Mouse (Mus musculus) erythroblast, embryonic 14.5 days (primary cell): Measurements from ENCODE around the gene Kcp. TPM values are rescaled to one million over a fixed set of nuclear protein-coding genes. Genes with fewer than 3 reads are reported as not detected.

ENCODE experiments used
- H3K27me3 ChIP-seq: 2 replicates; pipeline ENCODE4 v1.6.1; 2012; ENCODE audit warnings: inconsistent platforms; ENCODE audit not compliant: control insufficient read depth
- H3K36me3 ChIP-seq: 2 replicates; pipeline ENCODE4 v1.6.1; 2012; ENCODE audit warnings: mild to moderate bottlenecking, inconsistent platforms; ENCODE audit not compliant: control insufficient read depth
- H3K4me1 ChIP-seq: 2 replicates; pipeline ENCODE4 v1.6.1; 2012; ENCODE audit warnings: inconsistent platforms; ENCODE audit not compliant: control insufficient read depth
- H3K4me3 ChIP-seq: replicated peaks from 2 replicates; pipeline ENCODE3; 2012; ENCODE audit warnings: moderate library complexity, mild to moderate bottlenecking, inconsistent platforms
- H3K9me3 ChIP-seq: 2 replicates; pipeline ENCODE4 v1.6.1; 2012; ENCODE audit warnings: low read length, inconsistent platforms, mixed read lengths; ENCODE audit not compliant: control insufficient read depth
- GATA1 ChIP-seq: IDR thresholded peaks from 2 replicates; pipeline ENCODE4 v1.6.1; 2012; ENCODE audit warnings: low read length, inconsistent platforms, mixed read lengths
- TAL1 ChIP-seq: IDR thresholded peaks from 3 replicates; pipeline ENCODE4 v1.6.1; 2012; ENCODE audit warnings: low read length, inconsistent platforms, mixed read lengths
- polyA plus RNA-seq: library from polyadenylated mRNA; stranded (reverse); fragments of >175 nt; gene quantifications from 2 replicates; pipeline ENCODE4 v1.2.3, GENCODE M21; 2012

Gene Kcp
- polyA plus RNA-seq, 1 experiment = 0.01 TPM

DNA sequence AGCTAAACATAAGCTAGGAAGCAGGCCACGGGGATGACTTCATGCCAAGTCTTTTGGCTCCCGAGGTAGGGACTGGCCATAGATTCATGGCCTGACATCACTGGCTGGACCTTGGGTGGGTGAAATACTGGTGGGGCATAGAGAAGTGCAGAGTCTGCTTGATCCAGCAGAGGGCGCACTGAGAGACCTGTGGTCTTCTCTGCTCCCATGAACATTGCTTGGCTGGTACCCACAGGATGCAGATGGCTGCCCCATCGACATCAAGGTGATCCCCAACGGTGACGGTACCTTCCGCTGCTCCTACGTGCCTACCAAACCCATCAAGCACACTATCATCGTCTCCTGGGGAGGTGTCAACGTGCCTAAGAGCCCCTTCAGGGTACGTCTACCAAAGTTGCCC, 63.0 kb downstream of the Kcp start:
- no peaks in the 10 kb centered on the region for H3K27me3 ChIP-seq
- TF ChIP-seq TAL1 (no peak), GATA1 (no peak)

DNA sequence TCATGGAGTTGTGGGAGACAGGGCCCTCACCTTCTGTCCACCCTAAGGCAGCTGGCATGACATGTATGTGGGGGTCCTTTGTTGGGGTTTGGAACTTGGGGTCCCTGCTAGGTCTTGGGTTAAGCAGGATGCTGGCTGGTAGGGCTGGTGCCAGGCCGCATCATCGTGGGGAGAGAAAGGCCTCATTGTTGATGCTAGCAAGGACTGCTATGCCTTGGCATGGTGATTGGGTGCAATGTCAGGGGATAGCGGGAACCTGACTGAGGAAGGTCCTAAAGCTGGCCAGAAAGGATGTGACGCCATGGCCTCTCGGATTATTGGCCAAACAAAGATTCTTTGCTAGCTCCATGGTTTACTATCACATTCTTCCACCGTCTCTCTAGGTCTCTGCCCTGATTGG, 68.0 kb downstream of the Kcp start:
- H3K4me1 ChIP-seq = no peaks in the 10 kb centered on the region; the same call in 1 of the 2 replicates
- TF ChIP-seq TAL1 (no peak), GATA1 (no peak)
- H3K4me3 ChIP-seq = no peak overlapping the region
- H3K9me3 ChIP-seq = no peaks in the 10 kb centered on the region
- peaks cover 25% of the 10 kb centered on the region for H3K27me3 ChIP-seq
- H3K36me3 ChIP-seq = no peaks in the 10 kb centered on the region

More for the DNA sequence above, 63.0 kb downstream of the Kcp start:
- Histone ChIP-seq H3K9me3 (no peaks in the 10 kb centered on the region), H3K4me3 (no peak overlapping the region), H3K36me3 (no peaks in the 10 kb centered on the region), H3K4me1 (no peaks in the 10 kb centered on the region)

DNA sequence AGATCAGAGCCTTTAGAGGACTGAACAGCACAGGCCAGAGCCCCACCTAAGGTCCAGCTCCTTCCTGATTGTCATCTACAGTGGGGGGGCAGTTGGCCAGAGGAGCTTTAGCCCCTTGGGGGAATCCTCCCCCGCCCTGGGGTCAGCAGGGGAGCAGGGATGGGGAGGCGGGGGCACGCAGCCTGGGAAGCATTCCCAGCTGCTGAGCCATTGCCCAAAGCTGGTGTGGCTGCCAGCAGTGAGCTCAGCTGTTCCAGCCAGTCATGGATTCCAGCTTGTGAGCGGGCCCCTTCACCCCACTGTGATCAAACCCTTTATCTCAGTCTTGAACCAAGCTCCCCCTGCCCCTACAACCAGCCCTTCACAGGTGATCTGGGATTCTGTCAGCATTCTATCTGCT, 68.5 kb downstream of the Kcp start:
- Histone ChIP-seq H3K4me1 (no peaks in the 10 kb centered on the region; the same call in 1 of the 2 replicates), H3K9me3 (no peaks in the 10 kb centered on the region), H3K27me3 (peaks cover 30% of the 10 kb centered on the region), H3K4me3 (no peak overlapping the region), H3K36me3 (no peaks in the 10 kb centered on the region)
- TF ChIP-seq GATA1 (no peak), TAL1 (no peak)

DNA sequence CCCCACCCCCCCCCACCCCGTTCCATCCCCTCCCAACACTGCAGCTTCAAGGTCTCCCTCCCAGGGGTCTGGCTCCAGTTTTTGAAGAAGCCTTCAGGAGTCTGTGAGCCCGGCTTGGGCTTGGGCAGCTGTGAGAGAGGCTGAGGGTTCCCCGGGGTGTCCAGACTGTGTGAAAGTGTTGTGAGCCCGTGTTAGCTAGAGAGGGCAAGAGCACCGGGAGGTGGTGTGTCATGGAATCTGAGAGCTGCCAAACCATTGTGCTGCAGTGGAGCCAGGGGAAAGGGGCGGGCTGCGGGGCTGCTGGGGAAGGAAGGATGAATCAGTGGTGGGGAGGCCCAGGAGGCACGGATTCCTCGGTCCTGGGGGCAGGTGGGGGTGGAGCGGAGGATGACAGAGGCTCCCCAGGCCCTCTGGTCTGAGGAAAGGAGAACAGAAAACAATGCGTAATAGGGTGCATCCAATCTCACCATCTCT, 71.3 kb downstream of the Kcp start:
- Histone ChIP-seq H3K4me1 (no peaks in the 10 kb centered on the region; the same call in 1 of the 2 replicates), H3K9me3 (peaks cover 3% of the 10 kb centered on the region; the same call in 1 of the 2 replicates), H3K27me3 (peaks cover 58% of the 10 kb centered on the region), H3K36me3 (no peaks in the 10 kb centered on the region), H3K4me3 (no peak overlapping the region)
- no peak for TF ChIP-seq TAL1
- TF ChIP-seq GATA1 = no peak

DNA sequence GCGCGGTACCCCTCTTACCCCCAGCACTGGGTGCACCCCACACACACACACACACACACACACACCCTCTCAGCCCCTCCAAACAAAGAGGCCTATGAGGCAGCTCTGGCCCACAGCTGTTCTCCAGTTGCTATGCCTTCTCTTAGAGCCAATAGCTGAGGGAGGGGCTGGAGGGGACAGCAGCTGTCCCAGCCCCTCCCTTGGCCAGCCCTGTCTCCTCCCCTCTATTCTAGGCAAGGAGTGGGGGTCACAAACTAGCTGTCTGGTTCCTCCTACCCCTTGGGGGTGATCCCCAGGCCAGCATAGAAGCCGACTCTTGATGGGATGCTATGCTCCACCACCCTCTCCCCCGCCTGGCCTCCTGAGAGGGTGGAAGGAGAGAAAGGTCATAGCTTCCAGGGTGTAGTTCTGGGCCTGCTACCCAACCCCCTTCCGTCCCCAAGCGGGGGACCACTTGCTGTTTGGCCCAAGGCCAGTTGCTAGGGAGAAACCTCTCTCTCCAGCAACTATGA, 71.8 kb downstream of the Kcp start:
- Histone ChIP-seq H3K36me3 (no peaks in the 10 kb centered on the region), H3K27me3 (peaks cover 62% of the 10 kb centered on the region), H3K4me1 (no peaks in the 10 kb centered on the region; the same call in 1 of the 2 replicates), H3K9me3 (peaks cover 3% of the 10 kb centered on the region; the same call in 1 of the 2 replicates), H3K4me3 (no peak overlapping the region)
- no peak for TF ChIP-seq GATA1
- TF ChIP-seq TAL1 = no peak

DNA sequence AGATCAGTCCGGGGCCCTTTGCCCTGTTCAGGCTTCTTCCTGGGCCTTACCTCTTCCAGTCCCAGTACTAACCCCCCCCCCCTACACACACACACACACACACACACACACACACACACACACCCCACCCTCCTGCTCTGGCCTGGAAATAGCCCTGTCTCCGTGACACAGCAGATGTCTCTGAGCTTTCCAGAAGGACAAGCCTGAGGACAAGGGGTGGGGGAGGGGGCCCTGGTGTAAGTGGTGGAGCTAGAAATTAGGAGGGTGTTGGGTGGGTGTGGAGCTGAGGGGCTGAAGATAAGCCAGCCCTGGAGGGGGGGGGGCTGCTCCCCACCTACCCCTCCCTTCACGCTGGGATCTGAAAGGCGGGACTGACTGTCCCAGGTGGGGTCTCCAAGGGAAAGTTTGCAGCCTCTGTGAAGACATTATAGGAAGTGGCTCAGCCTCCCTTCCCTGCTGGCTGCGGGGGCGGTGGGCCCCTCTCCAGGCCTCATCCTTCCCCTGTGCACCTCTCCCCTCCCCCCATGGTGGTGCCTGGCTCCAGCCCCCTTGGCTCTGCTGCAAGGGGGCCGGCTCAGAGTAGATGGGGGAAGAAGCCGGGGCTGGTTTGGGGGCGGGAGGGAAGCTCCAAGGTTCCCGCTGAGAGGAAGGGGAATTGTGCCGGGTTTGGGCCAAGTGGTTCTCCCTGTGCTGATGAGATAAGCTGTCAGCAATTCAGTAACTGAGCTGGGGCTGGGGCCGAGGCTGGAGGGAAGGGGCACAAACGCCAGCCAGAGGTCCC, 72.7 kb downstream of the Kcp start:
- Histone ChIP-seq H3K36me3 (no peaks in the 10 kb centered on the region), H3K9me3 (peaks cover 3% of the 10 kb centered on the region; the same call in 1 of the 2 replicates), H3K27me3 (peaks cover 70% of the 10 kb centered on the region), H3K4me1 (no peaks in the 10 kb centered on the region; the same call in 1 of the 2 replicates), H3K4me3 (no peak overlapping the region)
- no peak for TF ChIP-seq TAL1
- no peak for TF ChIP-seq GATA1

DNA sequence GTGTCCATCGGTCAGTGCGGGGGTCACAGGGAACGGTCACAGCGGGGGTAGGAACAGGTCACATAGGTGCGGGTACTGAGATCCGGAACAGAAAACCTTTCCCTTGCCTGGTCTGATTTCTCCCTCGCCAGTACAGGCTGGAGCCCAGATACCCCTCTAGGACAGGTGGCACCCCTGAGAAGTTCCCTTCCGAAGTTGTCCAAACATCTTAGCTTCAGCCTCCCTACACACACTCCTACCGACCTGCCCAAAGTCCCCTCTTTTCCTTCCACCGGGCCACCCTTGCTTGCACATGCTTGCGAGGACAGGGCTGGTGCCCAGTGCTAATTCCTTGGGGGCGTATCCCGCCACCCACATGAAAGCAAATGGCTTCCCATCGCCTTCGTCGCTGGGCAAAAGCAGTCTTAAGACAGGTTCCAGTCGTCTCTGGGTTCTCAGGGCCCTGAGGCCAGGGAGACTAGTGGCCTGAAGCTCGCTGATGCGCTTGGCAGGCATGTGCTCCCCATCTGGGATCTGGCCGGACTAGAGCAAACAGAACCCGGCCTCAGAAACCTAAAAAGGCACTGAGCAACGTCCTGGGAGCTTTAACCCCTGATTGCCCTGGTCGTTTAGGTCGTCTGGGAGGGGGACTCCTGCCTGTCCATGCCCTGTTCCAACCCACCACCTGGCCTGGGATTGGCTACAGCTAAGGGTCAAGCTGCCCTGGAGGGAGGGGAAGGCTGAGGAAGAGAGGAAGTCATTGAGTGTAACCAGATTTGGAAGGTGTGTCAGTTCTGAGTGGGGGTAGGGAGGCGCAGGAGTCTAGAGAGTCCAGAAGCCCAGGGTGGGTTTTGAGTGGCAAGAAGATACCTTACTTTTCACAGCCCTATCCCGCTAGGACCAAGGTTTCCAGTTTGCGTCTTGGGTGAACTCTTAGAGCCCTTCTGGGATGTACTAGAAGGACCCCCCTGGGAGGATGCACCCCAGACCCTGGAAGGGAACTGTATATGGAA, 73.7 kb downstream of the Kcp start:
- H3K4me3 ChIP-seq = no peak overlapping the region
- TF ChIP-seq TAL1 = no peak
- no peak for TF ChIP-seq GATA1
- H3K4me1 ChIP-seq = no peaks in the 10 kb centered on the region; the same call in 1 of the 2 replicates
- H3K27me3 ChIP-seq = peaks cover 70% of the 10 kb centered on the region
- H3K36me3 ChIP-seq = no peaks in the 10 kb centered on the region
- peaks cover 3% of the 10 kb centered on the region; the same call in 1 of the 2 replicates for H3K9me3 ChIP-seq

DNA sequence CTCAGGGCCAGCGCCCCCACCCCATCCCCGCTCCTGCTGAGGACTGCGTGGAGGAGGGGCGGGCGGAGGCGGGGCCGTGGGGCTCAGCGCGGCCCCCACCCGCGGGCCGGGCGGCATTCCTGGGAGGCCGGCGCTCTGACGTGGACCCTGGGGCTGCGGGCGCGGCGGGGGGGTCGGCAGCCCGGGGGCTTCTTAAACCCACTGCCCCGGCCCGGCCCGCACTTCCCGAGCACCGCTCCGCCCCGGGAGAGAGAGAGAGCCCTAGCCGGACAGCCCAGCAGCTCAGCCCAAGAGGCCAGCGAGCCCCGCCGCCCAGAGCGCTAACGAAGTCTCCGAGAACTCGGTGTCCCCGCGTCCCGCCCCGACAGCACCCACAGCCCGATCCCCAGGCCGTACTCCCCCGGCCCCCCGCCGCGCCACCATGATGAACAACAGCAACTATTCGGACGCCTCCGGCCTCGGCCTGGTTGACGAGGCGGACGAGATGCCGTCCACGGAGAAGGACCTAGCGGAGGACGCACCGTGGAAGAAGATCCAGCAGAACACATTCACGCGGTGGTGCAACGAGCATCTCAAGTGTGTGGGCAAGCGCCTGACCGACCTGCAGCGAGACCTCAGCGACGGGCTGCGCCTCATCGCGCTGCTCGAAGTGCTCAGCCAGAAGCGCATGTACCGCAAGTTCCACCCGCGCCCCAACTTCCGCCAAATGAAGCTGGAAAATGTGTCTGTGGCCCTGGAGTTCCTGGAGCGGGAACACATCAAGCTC, 74.5 kb downstream of the Kcp start, which contains the start of gene Flnc:
Flnc (plus strand) TSS at position 219 of the 766 bp plus-strand sequence.
- Histone ChIP-seq H3K36me3 (no peaks in the 10 kb centered on the region), H3K4me3 (peak within 1 kb of the TSS; percentile 26), H3K27me3 (peaks cover 70% of the 10 kb centered on the region)

More for the DNA sequence above, 74.5 kb downstream of the Kcp start, which contains the start of gene Flnc:
- H3K4me1 ChIP-seq = no peaks in the 10 kb centered on the region; the same call in 1 of the 2 replicates
- H3K9me3 ChIP-seq = peaks cover 3% of the 10 kb centered on the region; the same call in 1 of the 2 replicates
- TF ChIP-seq GATA1 (no peak), TAL1 (no peak)
